9 mouse cellular contexts compared by ENCODE assay signal in genomic region chr3:121344056-121344945, GRCm38 (mm10). TPM values are rescaled to one million over a fixed set of nuclear protein-coding genes. Genes with fewer than 3 reads are reported as not detected.
A peak's percentile ranks its signal among the peaks of the same experiment; 100 is the strongest.
DNase-seq lines count a peak whose midpoint lies in the region; ATAC-seq lines count a peak whose summit lies in the region.
"Had no signal": no experiment of that assay in that cellular context is flagged by ENCODE, and none has a peak within 500 bp of the region (broad histone marks: within the 10 kb centered on the region; RNA-seq: fewer than 3 reads in every experiment).

No protein-coding gene starts in this region.

- H3K27me3 ChIP-seq in heart, embryonic 15.5 days: no peaks in the 10 kb centered on the region
- H3K27me3 ChIP-seq in hindbrain, embryonic 13.5 days: no peaks in the 10 kb centered on the region
- H3K27me3 ChIP-seq in midbrain, embryonic 12.5 days: peaks cover 17% of the 10 kb centered on the region
- H3K27me3 ChIP-seq: megakaryocyte, embryonic 14.5 days had no signal

- intact Hi-C loops in heart, postnatal 14 days (cut with DNase I): loop anchor here (2.0 kb wide), 1 partner anchor 20 kb away; no protein-coding TSS in a partner anchor
- intact Hi-C loops in left cerebral cortex, postnatal 25 days (cut with DNase I): no loop called here

- DNase-seq in heart, postnatal 14 days: no peak
- DNase-seq in spleen, postnatal 36 days (ENCODE audit: low spot score in 2 of 2): no peak
- DNase-seq in layer of hippocampus, postnatal 25 days (ENCODE audit: extremely low spot score in 1 of 2, low spot score in 1 of 2): no peak
- DNase-seq in left cerebral cortex, postnatal 25 days (ENCODE audit: low spot score in 2 of 2): no peak

- peak overlapping the region; percentile 72 for H3K27ac ChIP-seq in heart, embryonic 15.5 days
- H3K27ac ChIP-seq in brown adipose tissue, adult 24 weeks (replicated peaks; ENCODE audit: low read depth, low read length): peak overlapping the region; percentile 35; the same call in 1 of the 2 replicates
- 0 out of 2 replicates have a peak overlapping the region, but pooled peaks have one; percentile 41 for H3K27ac ChIP-seq in hindbrain, embryonic 13.5 days
- H3K27ac ChIP-seq in midbrain, embryonic 12.5 days (replicated peaks): peak overlapping the region; percentile 39

- H3K4me3 ChIP-seq in heart, embryonic 15.5 days: no peak overlapping the region
- no peak overlapping the region for H3K4me3 ChIP-seq in brown adipose tissue, adult 24 weeks (ENCODE audit: insufficient read depth, low read depth, low read length)
- no peak overlapping the region for H3K4me3 ChIP-seq in hindbrain, embryonic 13.5 days
- no peak overlapping the region for H3K4me3 ChIP-seq in midbrain, embryonic 12.5 days

- H3K4me2 ChIP-seq in heart, embryonic 15.5 days: no peak overlapping the region
- H3K4me2 ChIP-seq in hindbrain, embryonic 13.5 days: no peak overlapping the region
- H3K4me2 ChIP-seq in midbrain, embryonic 12.5 days (replicated peaks): 0 out of 2 replicates have a peak overlapping the region, but pooled peaks have one; percentile 7

- no peaks in the 10 kb centered on the region for H3K36me3 ChIP-seq in heart, embryonic 15.5 days
- no peaks in the 10 kb centered on the region for H3K36me3 ChIP-seq in hindbrain, embryonic 13.5 days
- H3K36me3 ChIP-seq in midbrain, embryonic 12.5 days: no peaks in the 10 kb centered on the region

- peaks cover 25% of the 10 kb centered on the region for H3K4me1 ChIP-seq in heart, embryonic 15.5 days (replicated peaks)
- H3K4me1 ChIP-seq in brown adipose tissue, adult 24 weeks (ENCODE audit: control insufficient read depth, insufficient read depth, insufficient read length, low read length): peaks cover 12% of the 10 kb centered on the region
- peaks cover 36% of the 10 kb centered on the region for H3K4me1 ChIP-seq in hindbrain, embryonic 13.5 days (replicated peaks)
- H3K4me1 ChIP-seq in midbrain, embryonic 12.5 days: peaks cover 37% of the 10 kb centered on the region

- 22% methylated on average over 8 of the region's 8 CpGs for WGBS in heart, embryonic 15.5 days
- WGBS in hindbrain, embryonic 13.5 days: 44% methylated on average over 8 of the region's 8 CpGs
- 12% methylated on average over 8 of the region's 8 CpGs for WGBS in midbrain, embryonic 12.5 days

- no peak overlapping the region for H3K9ac ChIP-seq in heart, embryonic 15.5 days
- no peak overlapping the region for H3K9ac ChIP-seq in hindbrain, embryonic 13.5 days
- H3K9ac ChIP-seq in midbrain, embryonic 12.5 days (replicated peaks): no peak overlapping the region

- no peaks in the 10 kb centered on the region for H3K9me3 ChIP-seq in heart, embryonic 15.5 days (replicated peaks)
- no peaks in the 10 kb centered on the region for H3K9me3 ChIP-seq in hindbrain, embryonic 13.5 days
- H3K9me3 ChIP-seq in midbrain, embryonic 12.5 days: no peaks in the 10 kb centered on the region
- H3K9me3 ChIP-seq: megakaryocyte, embryonic 14.5 days had no signal

- no peak; the same call in 1 of the 2 replicates for ATAC-seq in heart, embryonic 15.5 days (replicated peaks; ENCODE audit: insufficient number of reproducible peaks, insufficient read depth, low FRiP score, low read depth)
- no peak for ATAC-seq in hindbrain, embryonic 13.5 days (ENCODE audit: low FRiP score)
- peak; percentile 57 for ATAC-seq in midbrain, embryonic 12.5 days (ENCODE audit: low FRiP score, low read depth)

RNA-seq across cellular contexts. Expression of gene Alg14, which starts 52.7 kb away (rescaled TPM):
- polyA plus RNA-seq in heart, embryonic 15.5 days (2015; fragmentation: Nextera tagmentation; extraction: Ambion mirVana): 34.1 and 39.6 TPM in 2 replicates
- total RNA-seq in heart, postnatal 14 days (2021): 10 to 100 TPM; 14.4 to 15.1 TPM
- polyA plus RNA-seq in brown adipose tissue, adult 24 weeks (2012; ENCODE audit: insufficient read depth, insufficient read length, missing spikeins): 50.0 and 73.2 TPM in 2 replicates
- 34.1 and 39.7 TPM in 2 replicates for polyA plus RNA-seq in hindbrain, embryonic 13.5 days (2015; fragmentation: Nextera tagmentation; extraction: Ambion mirVana)
- 31.0 and 33.8 TPM in 2 replicates for polyA plus RNA-seq in midbrain, embryonic 12.5 days (2016; fragmentation: Nextera tagmentation; extraction: Ambion mirVana)
- 10 to 100 TPM; 12.3 to 13.3 TPM for total RNA-seq in layer of hippocampus, postnatal 25 days (2021)
- 10 to 100 TPM; 15.2 to 16.3 TPM for total RNA-seq in left cerebral cortex, postnatal 25 days (2021)
